Mouse (Mus musculus) spleen, adult 2 months (tissue): ENCODE results near the gene Gen1.

Source experiments
- CTCF ChIP-seq: fragments of 200-500 bp; IDR thresholded peaks from 2 replicates; pipeline ENCODE4 v1.5.1; 2011; ENCODE audit warnings: mild to moderate bottlenecking, inconsistent platforms; ENCODE audit not compliant: insufficient read depth, insufficient read length, insufficient replicate concordance; ENCODE audit errors: extremely low read depth
- POLR2A ChIP-seq: fragments of 200-500 bp; IDR thresholded peaks from 2 replicates; pipeline ENCODE4 v1.6.1; 2011; ENCODE audit warnings: low read depth, low read length, inconsistent platforms

DNA sequence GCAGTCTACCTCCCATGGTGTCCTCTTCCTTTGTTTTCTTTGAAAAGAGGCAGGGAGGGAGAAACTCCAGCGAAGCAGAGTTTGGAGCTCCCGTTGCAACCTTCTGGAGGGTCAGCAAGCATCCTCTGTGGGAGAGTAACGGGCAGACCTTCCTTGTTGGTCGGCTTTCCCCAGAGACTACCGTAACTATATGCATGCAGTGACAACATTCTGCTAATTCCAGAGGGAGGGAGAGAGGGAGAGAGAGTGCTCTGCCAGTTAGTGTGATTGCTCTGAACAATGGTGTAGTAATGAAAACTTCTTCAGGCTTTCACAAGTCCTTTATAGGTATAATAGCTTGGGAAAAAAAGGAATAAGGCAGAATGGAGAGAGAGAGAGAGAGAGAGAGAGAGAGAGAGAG, 40.9 kb downstream of the Gen1 start:
- TF ChIP-seq CTCF (no peak), POLR2A (no peak)
